Mouse (Mus musculus) forebrain, postnatal 0 days (tissue): ENCODE data around the gene Ptprm. TPM values are rescaled to one million over a fixed set of nuclear protein-coding genes. Genes with fewer than 3 reads are reported as not detected.

ENCODE experiments used
- ATAC-seq: fragments of 200-750 bp; cut with Nextera tagmentation; 2 replicates; pipeline ENCODE4 v1.8.0; 2017; ENCODE audit warnings: mild to moderate bottlenecking, moderate library complexity
- DNase-seq: peaks from one replicate; pipeline ENCODE4 v3.0.0-alpha.2; 2015
- H3K27ac ChIP-seq: fragments of 300-500 bp; sonication (generic); 2 replicates; pipeline ENCODE4 v1.5.1; 2014; ENCODE audit warnings: low read depth, mild to moderate bottlenecking, antibody characterized with exemption, low read length, moderate library complexity, mixed read lengths
- H3K27me3 ChIP-seq: fragments of 300-500 bp; sonication (generic); 2 replicates; pipeline ENCODE4 v1.6.1; 2014; ENCODE audit warnings: mild to moderate bottlenecking, low read length, mixed read lengths; ENCODE audit not compliant: insufficient read depth
- H3K36me3 ChIP-seq: fragments of 300-500 bp; sonication (generic); 2 replicates; pipeline ENCODE4 v1.6.1; 2014; ENCODE audit warnings: mild to moderate bottlenecking, moderate library complexity; ENCODE audit not compliant: insufficient read depth
- H3K4me1 ChIP-seq: fragments of 300-500 bp; sonication (generic); 2 replicates; pipeline ENCODE4 v1.6.1; 2014; ENCODE audit warnings: antibody characterized with exemption; ENCODE audit not compliant: insufficient read depth
- H3K4me2 ChIP-seq: fragments of 300-500 bp; sonication (generic); 2 replicates; pipeline ENCODE4 v1.6.1; 2014; ENCODE audit warnings: low read depth, mild to moderate bottlenecking, moderate library complexity
- H3K4me3 ChIP-seq: fragments of 300-500 bp; sonication (generic); 2 replicates; pipeline ENCODE4 v1.5.1; 2014; ENCODE audit warnings: low read depth, low read length, mixed read lengths
- H3K9ac ChIP-seq: fragments of 300-500 bp; sonication (generic); 2 replicates; pipeline ENCODE4 v1.6.1; 2014; ENCODE audit warnings: mild to moderate bottlenecking
- H3K9me3 ChIP-seq: fragments of 300-500 bp; sonication (generic); 2 replicates; pipeline ENCODE4 v1.6.1; 2016; ENCODE audit warnings: low read length
- CTCF ChIP-seq: sonication (generic); IDR thresholded peaks from 2 replicates; pipeline ENCODE4 v1.5.1; 2016; ENCODE audit warnings: antibody characterized with exemption, control low read depth, low read depth
- WGBS: fragments of 180-500 bp; shearing (Covaris S2); extraction: QIAGEN DNeasy Blood & Tissue Kit; methylation state at CpG from one replicate; pipeline ENCODE4 v1.1.7; 2014; 5-methylcytosine and 5-hydroxymethylcytosine counted together
- polyA plus RNA-seq: library from polyadenylated mRNA; unstranded; fragments of >200 nt; fragmentation: Nextera tagmentation; extraction: Ambion mirVana; gene quantifications from 2 replicates; pipeline ENCODE4 v1.2.1, GENCODE M21; 2015
- total RNA-seq: library from RNA; depleted of rRNA; stranded (reverse); fragments of >200 nt; gene quantifications from 2 replicates; pipeline ENCODE4 v1.2.3, GENCODE M21; 2014

Ptprm gene
- total and polyA plus RNA-seq, 2 experiments from 2014 or later, result 12.9 to 33.2 TPM

DNA sequence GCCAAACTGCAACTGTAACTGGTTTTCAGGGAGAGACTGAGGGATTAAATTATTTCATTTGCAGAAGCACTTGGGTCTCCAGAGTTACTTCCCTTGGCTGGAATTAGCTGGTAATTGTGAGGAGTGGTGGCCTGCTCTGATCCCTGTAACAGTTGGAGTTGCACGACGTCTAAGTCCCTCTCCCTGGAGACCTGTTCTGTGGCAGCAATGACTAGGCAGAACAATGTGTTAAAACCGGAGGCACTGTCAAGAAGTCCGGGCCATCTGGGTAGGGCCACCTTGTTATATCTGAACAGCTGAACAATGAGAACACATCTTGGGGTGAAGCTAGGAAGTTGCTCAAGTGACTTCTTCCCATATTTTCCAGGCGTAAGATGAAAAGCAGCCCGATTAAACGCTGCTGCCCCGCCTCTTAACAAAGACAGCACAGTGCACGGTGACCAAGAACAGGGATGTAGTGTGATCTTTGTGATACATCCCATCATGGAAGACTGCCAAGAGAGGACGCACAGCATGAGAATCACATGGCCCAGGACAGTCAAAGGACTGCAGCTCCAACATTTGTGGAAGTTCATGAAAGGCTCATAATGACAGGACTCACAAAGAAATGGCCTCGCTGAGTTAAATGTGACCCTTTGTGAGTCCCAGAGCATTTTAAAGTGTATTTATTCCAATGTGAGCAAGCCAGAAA is 301.5 kb downstream of the Ptprm start:
- ATAC-seq (no peak), DNase-seq (no peak)
- Histone ChIP-seq H3K27me3 (no peaks in the 10 kb centered on the region), H3K36me3 (no peaks in the 10 kb centered on the region), H3K4me3 (no peak overlapping the region), H3K4me2 (no peak overlapping the region), H3K9ac (no peak overlapping the region), H3K27ac (no peak overlapping the region), H3K4me1 (peaks cover 7% of the 10 kb centered on the region; the same call in 1 of the 2 replicates), H3K9me3 (no peaks in the 10 kb centered on the region)
- WGBS, result 51% methylated on average over 11 of the region's 11 CpGs
- TF ChIP-seq CTCF, result no peak

DNA sequence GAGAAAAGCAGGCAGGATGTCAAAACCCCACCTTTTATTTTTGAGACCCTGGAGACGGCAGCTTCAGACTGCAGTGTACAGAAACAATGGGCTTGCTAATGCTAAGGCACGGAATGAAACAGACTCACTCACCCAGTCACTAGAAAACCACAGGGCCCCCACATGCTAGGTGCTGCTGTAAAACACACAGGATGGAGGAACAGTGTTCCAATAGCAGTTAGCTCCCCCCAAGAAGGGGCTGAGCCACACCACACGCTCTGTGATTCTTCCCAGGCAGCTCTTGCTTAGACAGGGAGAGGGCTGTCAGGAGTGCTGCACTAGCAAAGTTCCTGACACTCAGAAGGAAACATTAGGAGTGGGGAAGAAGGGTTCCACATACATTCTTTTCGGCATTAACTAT is 306.6 kb downstream of the Ptprm start:
- Histone ChIP-seq H3K27me3 (0 out of 2 replicates have a peak, but pooled peaks cover 3% of the 10 kb centered on the region), H3K4me2 (peak overlapping the region; percentile 30), H3K4me1 (no peaks in the 10 kb centered on the region), H3K27ac (no peak overlapping the region), H3K9ac (no peak overlapping the region), H3K4me3 (no peak overlapping the region), H3K9me3 (no peaks in the 10 kb centered on the region), H3K36me3 (no peaks in the 10 kb centered on the region)
- TF ChIP-seq CTCF, result no peak
- 31% methylated on average over 4 of the region's 4 CpGs for WGBS
- ATAC-seq, result peak; percentile 93
- peak; percentile 62 for DNase-seq

DNA sequence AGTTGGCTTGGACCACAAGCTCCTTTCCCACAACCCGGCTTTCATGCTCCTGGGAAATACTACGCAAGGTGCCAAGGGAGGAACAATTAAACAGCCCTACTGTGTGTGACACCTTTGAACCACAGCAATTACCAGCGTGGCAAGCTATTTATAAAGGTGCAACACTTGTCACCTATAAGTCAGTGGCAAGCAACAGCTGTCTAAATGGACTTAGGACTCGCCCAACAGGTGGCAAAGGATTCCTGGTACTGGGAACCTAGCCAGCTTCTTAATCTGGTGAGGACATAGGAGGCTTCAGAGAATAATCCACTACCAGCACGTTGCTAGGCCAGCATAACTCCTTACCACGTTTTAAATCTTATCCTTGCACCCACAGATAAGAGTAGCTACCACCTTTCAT is 315.7 kb downstream of the Ptprm start:
- H3K27me3 ChIP-seq, result 0 out of 2 replicates have a peak, but pooled peaks cover 2% of the 10 kb centered on the region
- 84% methylated on average over 6 of the region's 6 CpGs for WGBS
- no peak for DNase-seq

DNA sequence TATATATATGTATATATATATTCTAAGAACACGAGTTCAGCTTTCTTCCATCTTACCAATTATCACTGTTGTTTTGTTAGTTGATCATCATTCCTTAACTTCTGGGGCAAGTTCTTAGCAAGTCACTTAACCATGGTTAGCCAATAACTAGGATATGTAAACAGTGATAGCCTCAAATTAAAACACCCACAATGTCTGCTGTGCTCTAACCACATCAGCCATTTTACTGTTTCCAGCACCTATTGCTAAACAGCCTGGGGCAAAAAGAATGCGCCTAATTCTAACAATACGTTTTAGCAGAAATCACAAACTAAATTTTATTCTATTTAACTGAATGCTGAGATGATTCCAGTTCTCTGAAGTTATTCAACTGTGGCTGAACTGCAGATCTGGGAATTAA is 320.7 kb downstream of the Ptprm start:
- DNase-seq (no peak), ATAC-seq (no peak)
- no peaks in the 10 kb centered on the region for H3K36me3 ChIP-seq
- H3K9ac ChIP-seq, result no peak overlapping the region
- H3K27ac ChIP-seq, result no peak overlapping the region
- H3K4me1 ChIP-seq, result no peaks in the 10 kb centered on the region
- H3K4me2 ChIP-seq, result no peak overlapping the region
- 0 out of 2 replicates have a peak, but pooled peaks cover 4% of the 10 kb centered on the region for H3K9me3 ChIP-seq
- no peaks in the 10 kb centered on the region for H3K27me3 ChIP-seq
- H3K4me3 ChIP-seq, result no peak overlapping the region
- 92% methylated on average over 3 of the region's 3 CpGs for WGBS
- TF ChIP-seq CTCF, result no peak

More for the DNA sequence above, 315.7 kb downstream of the Ptprm start:
- Histone ChIP-seq H3K27ac (no peak overlapping the region), H3K4me3 (no peak overlapping the region), H3K9ac (no peak overlapping the region), H3K4me1 (no peaks in the 10 kb centered on the region), H3K4me2 (no peak overlapping the region), H3K9me3 (0 out of 2 replicates have a peak, but pooled peaks cover 4% of the 10 kb centered on the region), H3K36me3 (no peaks in the 10 kb centered on the region)
- TF ChIP-seq CTCF, result no peak
- no peak for ATAC-seq

DNA sequence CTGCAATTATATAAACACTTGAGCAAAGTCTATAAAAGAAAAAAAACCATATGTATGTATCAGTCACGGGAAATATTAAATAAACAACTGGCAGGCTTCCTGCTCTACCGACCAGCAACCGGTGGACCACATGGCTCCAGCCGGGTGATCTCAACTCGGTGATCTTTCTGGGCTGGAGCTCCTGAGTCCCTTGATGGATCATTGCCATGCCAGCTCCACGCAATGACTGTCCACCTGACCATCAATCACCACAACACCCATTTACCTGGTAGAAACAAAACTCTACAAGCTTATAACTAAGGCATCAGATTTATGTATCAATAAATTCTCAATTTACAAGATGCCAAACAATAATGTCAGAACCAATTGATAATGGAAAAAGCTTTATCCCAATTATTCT is 322.2 kb downstream of the Ptprm start:
- Histone ChIP-seq H3K9me3 (no peaks in the 10 kb centered on the region), H3K9ac (no peak overlapping the region), H3K4me1 (no peaks in the 10 kb centered on the region), H3K4me3 (no peak overlapping the region), H3K27me3 (no peaks in the 10 kb centered on the region), H3K4me2 (no peak overlapping the region), H3K36me3 (no peaks in the 10 kb centered on the region), H3K27ac (no peak overlapping the region)
- ATAC-seq (no peak), DNase-seq (no peak)
- no peak for TF ChIP-seq CTCF
- 93% methylated on average over 6 of the region's 6 CpGs for WGBS

DNA sequence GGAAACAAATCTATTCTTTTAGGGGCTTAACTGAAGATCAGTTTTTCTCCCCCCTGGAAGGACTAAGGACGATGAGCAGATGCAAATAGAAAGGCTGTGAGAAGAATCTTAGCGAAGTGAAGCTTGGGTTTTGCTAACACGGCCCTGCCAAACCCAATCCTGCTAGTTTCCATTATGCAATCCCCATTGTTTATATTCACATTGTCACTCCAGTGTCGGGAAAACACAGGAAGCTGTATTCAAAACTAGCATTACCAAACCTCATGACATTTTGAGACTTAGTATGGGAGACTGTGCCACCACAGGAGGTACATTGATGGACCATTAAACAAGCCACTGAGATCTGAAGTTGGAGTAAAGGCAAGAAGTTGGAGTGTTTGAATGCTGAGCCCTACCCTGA is 322.9 kb downstream of the Ptprm start:
- Histone ChIP-seq H3K36me3 (no peaks in the 10 kb centered on the region), H3K27ac (no peak overlapping the region), H3K4me2 (no peak overlapping the region), H3K9ac (no peak overlapping the region), H3K4me1 (no peaks in the 10 kb centered on the region), H3K27me3 (no peaks in the 10 kb centered on the region), H3K9me3 (no peaks in the 10 kb centered on the region), H3K4me3 (no peak overlapping the region)
- ATAC-seq (no peak), DNase-seq (no peak)
- 40% methylated on average over 4 of the region's 4 CpGs for WGBS
- no peak for TF ChIP-seq CTCF

DNA sequence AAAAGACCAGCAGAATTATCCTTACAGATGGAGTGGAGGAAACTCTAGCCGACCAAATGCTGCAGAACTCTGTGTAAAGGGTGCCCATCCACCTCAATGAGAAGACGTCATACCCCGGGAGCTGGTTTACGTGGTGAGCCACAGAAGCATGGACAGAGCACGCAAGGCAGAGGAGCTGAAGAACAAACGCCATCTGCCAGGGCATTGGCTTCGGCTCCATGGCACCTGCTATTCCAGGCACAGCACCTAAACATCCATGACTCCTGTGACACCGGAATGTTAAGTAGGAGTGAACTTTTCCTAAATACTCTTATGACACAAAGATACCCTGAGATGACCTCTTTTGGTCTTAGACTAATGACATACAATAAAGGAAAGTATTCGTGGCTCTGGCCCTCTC is 327.0 kb downstream of the Ptprm start:
- Histone ChIP-seq H3K9me3 (no peaks in the 10 kb centered on the region), H3K36me3 (no peaks in the 10 kb centered on the region), H3K27me3 (no peaks in the 10 kb centered on the region), H3K9ac (no peak overlapping the region), H3K27ac (no peak overlapping the region), H3K4me2 (no peak overlapping the region), H3K4me1 (no peaks in the 10 kb centered on the region), H3K4me3 (no peak overlapping the region)
- ATAC-seq (no peak), DNase-seq (no peak)
- no peak for TF ChIP-seq CTCF
- WGBS, result 88% methylated on average over 9 of the region's 9 CpGs
